Mouse (Mus musculus) hindbrain, embryonic 12.5 days (tissue): Measurements from ENCODE around the gene Btbd35f30. TPM values are rescaled to one million over a fixed set of nuclear protein-coding genes. Genes with fewer than 3 reads are reported as not detected.
"Not testable (repeated sequence)": the region's sequence is repeated elsewhere in the genome, so short reads cannot be mapped to it uniquely, and the experiment has no call there.

Experiments used
- ATAC-seq: fragments of 200-750 bp; cut with Nextera tagmentation; 2 replicates; pipeline ENCODE4 v1.8.0; 2017; ENCODE audit warnings: moderate TSS enrichment; ENCODE audit not compliant: low FRiP score
- H3K27ac ChIP-seq: fragments of 300-500 bp; sonication (generic); 2 replicates; pipeline ENCODE4 v1.5.1; 2016; ENCODE audit warnings: mild to moderate bottlenecking
- H3K27me3 ChIP-seq: fragments of 300-500 bp; sonication (generic); 2 replicates; pipeline ENCODE4 v1.6.1; 2016; ENCODE audit warnings: mild to moderate bottlenecking
- H3K36me3 ChIP-seq: fragments of 300-500 bp; sonication (generic); 2 replicates; pipeline ENCODE4 v1.6.1; 2016; ENCODE audit warnings: mild to moderate bottlenecking
- H3K4me1 ChIP-seq: fragments of 300-500 bp; sonication (generic); 2 replicates; pipeline ENCODE4 v1.6.1; 2016
- H3K4me2 ChIP-seq: fragments of 300-500 bp; sonication (generic); replicated peaks from 2 replicates; pipeline ENCODE4 v1.6.1; 2016; ENCODE audit warnings: mild to moderate bottlenecking
- H3K4me3 ChIP-seq: fragments of 300-500 bp; sonication (generic); 2 replicates; pipeline ENCODE4 v1.5.1; 2016; ENCODE audit warnings: mild to moderate bottlenecking
- H3K9ac ChIP-seq: fragments of 300-500 bp; sonication (generic); 2 replicates; pipeline ENCODE4 v1.6.1; 2016; ENCODE audit warnings: mild to moderate bottlenecking, moderate library complexity
- H3K9me3 ChIP-seq: fragments of 300-500 bp; sonication (generic); replicated peaks from 2 replicates; pipeline ENCODE4 v1.6.1; 2016; ENCODE audit warnings: mild to moderate bottlenecking
- WGBS: fragments of 180-500 bp; shearing (Covaris S2); methylation state at CpG from one replicate; pipeline ENCODE4 v1.1.7; 2016; 5-methylcytosine and 5-hydroxymethylcytosine counted together
- polyA plus RNA-seq: library from polyadenylated mRNA; unstranded; fragments of >200 nt; fragmentation: Nextera tagmentation; extraction: Ambion mirVana; gene quantifications from 2 replicates; pipeline ENCODE4 v1.2.1, GENCODE M21; 2016

Btbd35f30 gene
- polyA plus RNA-seq = not detected in 2 replicates

DNA sequence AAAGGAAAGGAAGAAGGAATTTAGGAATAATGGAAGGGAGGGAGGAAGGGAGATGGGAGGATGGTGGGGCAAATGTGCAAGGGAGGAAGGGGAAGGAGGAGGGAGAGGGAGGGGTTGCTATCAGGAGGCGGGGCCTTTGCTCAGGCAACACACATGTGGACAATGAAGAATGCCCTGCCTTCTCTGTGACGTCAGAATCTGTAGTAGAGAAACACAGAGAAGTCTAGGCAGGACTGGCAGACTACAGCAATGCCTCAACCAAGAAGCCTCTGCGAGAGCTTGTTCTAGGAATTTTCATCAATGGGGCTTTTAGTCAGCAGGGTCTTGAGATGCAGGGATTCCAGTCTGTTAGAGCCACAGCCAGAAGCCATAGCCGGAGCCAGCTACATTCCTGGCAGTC is at the start of gene Btbd35f30:
Gene Btbd35f30, plus strand, starts transcription at position 301 of the 400 bp plus-strand sequence.
- no CpG with 5 or more reads among the region's 4 CpGs for WGBS
- not testable (repeated sequence) for ATAC-seq

DNA sequence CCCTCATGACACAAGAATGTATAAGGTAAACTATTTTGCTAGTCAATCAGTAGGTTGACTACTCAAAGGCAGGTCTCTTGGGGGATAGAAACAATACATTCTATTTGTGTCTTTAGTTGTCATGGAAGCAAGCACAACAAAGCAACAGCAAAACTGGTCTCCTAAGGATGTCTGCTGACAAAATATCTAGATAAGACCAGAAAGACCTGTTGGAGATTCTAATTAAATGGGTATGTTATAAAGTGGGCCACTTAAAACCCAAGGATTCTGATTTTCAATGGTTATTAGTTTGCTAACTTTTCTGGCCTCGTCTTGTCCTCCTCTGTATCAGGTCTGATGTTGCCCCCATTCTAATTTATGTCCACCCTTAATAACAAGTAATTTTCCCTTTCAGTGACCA is 47.0 kb downstream of the Btbd35f30 start, which contains the start of gene Gm21789:
Gene Gm21789, plus strand, starts transcription at position 301 of the 400 bp plus-strand sequence.
- not testable (repeated sequence) for ATAC-seq, H3K4me1 ChIP-seq, H3K36me3 ChIP-seq, H3K27ac ChIP-seq, H3K4me3 ChIP-seq, H3K27me3 ChIP-seq, H3K4me2 ChIP-seq, H3K9me3 ChIP-seq, H3K9ac ChIP-seq
- WGBS = no CpG with 5 or more reads among the region's 1 CpGs

More for the DNA sequence above, at the start of gene Btbd35f30:
- H3K36me3 ChIP-seq, H3K9me3 ChIP-seq, H3K27ac ChIP-seq, H3K27me3 ChIP-seq, H3K4me3 ChIP-seq, H3K4me2 ChIP-seq, H3K9ac ChIP-seq, H3K4me1 ChIP-seq: not testable (repeated sequence)

Other genes starting within 250 kb of the Btbd35f30 start
- gene Gm5926, start 243.9 kb upstream of the Btbd35f30 start, polyA plus RNA-seq = not detected in 2 replicates
- not detected in 2 replicates for gene Btbd35f21, start 168.5 kb upstream of the Btbd35f30 start, polyA plus RNA-seq
- gene Gm21789, start 47.1 kb downstream of the Btbd35f30 start, polyA plus RNA-seq = not detected in 2 replicates
- not detected in 2 replicates for gene Btbd35f5, start 79.3 kb downstream of the Btbd35f30 start, polyA plus RNA-seq